Mouse (Mus musculus) urinary bladder, adult 18-20 months (tissue): ENCODE data around the gene Zwilch.
"Not testable (repeated sequence)": the region's sequence is repeated elsewhere in the genome, so short reads cannot be mapped to it uniquely, and the experiment has no call there.

Experiments
- DNase-seq, 2 experiments: peaks; one replicate each; pipeline ENCODE4 v3.0.0; 2022; ENCODE audit warnings: low spot score in 2 of 2, mixed read lengths in 2 of 2

The Zwilch gene

DNA sequence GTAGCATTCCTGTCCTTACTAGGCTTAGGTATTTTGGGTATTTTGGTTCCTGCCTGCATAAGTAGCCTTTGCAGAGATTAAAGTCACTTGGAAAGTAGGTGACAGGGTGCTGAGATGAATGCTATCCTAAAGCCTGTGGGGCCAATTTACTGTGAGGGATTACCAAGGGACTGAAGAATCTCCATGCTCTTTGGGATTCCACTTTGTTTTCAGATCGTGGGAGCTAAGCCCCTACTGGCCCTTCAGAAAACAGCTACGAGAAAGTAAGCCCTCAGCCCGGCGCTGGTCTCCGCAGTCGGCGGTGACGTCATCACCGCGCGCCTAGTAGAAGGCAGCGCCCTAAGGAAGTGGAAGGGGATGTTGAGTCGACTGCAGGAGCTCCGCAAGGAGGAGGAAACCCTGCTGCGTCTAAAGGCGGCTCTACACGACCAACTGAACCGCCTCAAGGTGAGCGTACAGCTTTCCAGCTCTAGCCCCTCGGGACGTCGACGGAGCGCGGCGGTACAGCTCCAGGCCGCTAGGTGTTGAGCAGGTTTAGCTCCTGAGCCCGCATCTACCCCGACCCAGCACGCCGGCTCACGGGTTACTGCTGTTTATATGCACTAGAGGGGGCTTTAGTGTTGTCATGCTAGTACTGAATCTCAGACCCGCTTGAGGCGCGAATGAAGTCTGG lies 6.2 kb upstream of the Zwilch start, which contains the start of gene Snapc5:
Snapc5 (plus strand) TSS at position 301 of the 673 bp plus-strand sequence.
- peak; percentile 75 to 82 for DNase-seq

DNA sequence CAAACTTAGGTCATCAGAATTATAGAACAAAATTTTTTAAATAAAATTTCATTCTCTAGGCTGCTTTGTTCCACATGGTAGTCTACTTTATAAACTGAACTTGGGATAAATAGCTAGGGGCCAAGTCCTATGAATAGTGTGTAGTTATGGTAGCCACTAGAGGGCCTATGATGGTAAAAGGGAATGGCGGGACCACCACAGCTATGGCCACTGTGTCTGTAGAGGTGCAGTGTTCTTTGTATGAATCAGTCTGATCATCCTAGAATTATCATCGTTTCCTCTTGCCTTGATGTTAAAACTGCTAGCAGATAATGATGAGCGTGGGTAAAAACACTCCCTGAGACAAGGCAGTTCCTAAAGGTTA lies 5.7 kb upstream of the Zwilch start:
- no peak for DNase-seq

- DNase-seq, result no peak
These were observed 2.5 kb upstream of the Zwilch start for GRCm38 (mm10) chr9:64175378-64175777.

- DNase-seq, result no peak
These were observed 1.9 kb upstream of the Zwilch start for GRCm38 (mm10) chr9:64174766-64175165.

GRCm38 (mm10) chr9:64174341-64174740 lies 1.4 kb upstream of the Zwilch start:
- no peak for DNase-seq

GRCm38 (mm10) chr9:64173666-64174220 lies 839 bp upstream of the Zwilch start:
- no peak for DNase-seq

DNA sequence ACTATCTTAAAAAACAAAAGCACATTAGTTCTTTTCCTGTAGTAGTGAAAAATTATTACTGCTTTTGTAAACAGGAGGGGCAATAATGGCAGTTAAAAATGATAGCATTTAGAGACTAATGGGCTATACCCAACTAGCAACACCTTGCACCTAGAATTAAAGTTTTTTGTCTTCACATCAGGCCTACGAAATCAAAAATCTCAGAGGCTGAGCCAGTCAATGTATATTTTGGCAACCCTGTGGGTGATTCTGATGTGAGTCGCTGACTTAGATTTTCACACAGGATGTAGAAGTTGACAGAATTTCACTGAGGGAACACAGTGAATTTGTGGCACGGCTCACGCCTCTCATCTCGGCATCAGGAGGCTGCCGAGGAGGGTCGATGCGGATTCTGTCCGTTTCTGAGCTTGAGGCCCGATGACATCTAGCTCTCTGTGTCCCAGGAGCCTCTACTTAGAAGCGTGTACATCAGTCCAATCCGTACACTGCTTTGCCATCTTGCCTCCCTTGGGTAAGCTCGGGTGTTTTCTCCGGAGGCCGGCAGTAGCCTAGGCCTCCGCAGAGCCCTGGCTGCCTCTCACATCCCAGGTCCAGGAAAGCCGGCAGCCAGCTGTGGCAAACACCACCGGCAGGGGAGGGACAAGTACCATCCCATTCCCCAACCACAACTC lies 624 bp downstream of the Zwilch start:
- no peak for DNase-seq

DNA sequence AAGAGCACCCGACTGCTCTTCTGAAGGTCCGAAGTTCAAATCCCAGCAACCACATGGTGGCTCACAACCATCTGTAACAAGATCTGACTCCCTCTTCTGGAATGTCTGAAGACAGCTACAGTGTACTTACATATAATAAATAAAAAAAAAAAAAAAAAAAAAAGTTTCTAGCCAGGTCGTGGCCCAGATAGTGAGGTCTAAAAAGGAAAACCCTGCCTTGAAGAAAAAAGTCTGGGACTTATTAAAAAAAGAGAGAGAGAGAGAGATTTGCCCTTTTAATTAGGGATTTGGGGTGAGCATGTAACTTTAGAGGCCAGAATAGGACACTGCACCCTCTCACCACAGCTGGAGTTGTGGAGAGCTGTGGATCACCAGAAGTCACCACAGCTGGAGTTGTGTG lies 2.9 kb downstream of the Zwilch start:
- not testable (repeated sequence) for DNase-seq

DNA sequence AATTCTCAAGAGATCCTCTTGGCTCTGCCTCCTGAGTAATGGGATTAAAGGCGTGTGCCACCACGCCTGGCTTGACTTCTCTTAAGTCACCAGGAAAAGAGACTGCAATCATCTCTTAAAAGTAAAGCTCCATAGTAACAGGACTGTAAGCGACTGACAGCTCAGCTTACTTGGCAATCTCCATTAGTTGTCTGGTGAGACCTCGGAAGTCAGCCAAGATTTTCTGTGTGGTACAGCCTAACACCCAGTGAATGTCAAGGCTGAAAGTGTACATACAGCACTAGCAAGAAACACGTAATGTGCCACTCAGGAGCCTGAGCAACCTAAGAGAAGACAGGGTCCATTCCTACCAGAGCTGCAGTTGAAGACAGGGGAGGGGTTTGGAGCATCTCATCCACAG lies 12.4 kb downstream of the Zwilch start:
- no peak for DNase-seq

DNA sequence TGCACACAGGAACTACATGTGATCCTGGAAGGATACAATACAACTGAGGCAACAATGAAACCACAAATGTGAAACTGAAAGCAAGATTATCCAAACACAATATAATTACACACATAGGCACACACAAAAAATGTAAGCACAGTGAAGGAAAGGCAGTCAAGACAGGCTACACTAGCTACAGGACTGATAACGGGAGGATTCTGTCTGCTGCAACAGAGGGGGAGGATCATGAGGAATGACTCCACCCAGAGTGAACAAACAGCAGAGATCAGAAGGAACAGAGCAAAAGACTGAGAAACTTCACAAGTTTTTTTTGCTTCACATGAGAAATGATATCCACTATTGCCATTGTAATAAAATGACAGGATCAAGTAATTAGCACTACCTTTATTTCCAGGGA lies 16.3 kb downstream of the Zwilch start:
- no peak for DNase-seq

- DNase-seq, result no peak
These were observed 33.0 kb downstream of the Zwilch start for GRCm38 (mm10) chr9:64139879-64140278.

DNA sequence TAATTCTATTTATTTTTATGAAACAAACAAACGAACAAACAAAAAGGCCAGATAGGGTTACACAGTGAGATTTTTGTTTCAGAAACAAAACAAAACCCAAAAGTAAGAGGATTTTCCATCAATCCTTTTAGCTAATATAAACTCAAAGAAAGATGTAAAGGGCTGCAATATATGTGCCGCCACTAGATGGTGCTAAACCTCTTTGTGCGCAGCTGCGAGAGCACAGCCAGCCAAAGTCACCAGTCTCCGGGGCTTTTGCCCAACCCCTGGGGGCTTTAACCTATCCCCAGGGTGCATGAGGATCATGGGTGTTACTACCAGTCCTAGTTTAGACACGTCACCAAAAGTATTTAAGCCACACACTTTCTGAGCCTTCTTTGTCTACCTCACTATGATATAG lies 34.0 kb downstream of the Zwilch start:
- peak in 1 of 2 experiments; percentile 41 for DNase-seq

DNA sequence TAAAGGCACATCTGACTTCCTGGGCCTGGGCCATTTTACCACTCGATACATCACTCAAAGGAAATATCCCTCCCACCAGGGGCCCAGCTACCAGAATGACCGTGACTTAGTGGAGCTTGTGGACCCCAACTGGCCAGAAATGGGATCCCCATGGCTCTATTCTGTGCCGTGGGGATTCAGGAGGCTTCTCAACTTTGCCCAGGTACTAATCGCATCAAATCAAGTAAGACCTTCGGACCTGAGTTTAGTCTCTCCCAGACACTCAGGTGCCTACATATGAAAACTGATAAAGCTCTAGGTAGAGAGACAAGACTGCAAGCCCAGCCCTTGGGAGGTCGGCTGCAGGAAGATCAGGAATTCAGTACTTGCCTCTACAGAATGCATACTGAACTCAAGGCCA lies 41.3 kb downstream of the Zwilch start:
- no peak for DNase-seq

DNA sequence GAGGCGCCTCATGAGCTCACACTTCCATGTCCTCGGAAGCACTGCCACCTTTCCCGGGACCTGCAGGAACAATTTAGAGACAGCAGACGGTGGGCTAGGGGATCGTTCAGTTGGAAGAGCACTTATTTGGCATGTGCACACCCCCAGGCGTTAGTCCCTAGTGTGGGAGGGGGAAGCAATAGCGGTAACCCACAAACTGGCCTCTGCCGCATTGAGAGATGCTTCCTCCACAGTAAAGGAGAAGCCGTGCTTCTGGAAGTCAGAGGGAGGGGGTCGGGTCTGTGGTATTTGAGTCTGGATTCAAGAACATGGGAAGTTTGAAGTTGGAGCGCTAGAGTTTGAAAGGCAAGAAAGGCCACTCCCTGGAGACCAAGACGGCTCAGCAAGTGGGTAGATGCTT lies 46.8 kb downstream of the Zwilch start:
- DNase-seq, result no peak

- no peak for DNase-seq
These were observed 47.6 kb downstream of the Zwilch start for GRCm38 (mm10) chr9:64125307-64125706.

DNA sequence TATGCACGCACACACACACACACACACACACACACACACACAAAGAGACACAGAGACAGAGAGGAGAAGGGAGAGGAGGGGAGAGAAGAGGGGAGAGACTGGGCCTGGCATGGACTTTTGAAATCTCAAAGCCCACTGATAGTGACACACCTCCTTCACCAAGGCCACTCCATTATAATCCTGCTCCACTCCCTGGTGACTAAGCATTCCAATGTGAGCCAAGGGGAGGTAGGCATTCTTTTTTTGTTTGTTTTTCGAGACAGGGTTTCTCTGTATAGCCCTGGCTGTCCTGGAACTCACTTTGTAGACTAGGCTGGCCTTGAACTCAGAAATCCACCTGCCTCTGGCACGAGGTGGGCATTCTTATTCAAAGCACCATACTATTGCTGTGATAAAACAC lies 48.1 kb downstream of the Zwilch start:
- DNase-seq, result not testable (repeated sequence)

DNA sequence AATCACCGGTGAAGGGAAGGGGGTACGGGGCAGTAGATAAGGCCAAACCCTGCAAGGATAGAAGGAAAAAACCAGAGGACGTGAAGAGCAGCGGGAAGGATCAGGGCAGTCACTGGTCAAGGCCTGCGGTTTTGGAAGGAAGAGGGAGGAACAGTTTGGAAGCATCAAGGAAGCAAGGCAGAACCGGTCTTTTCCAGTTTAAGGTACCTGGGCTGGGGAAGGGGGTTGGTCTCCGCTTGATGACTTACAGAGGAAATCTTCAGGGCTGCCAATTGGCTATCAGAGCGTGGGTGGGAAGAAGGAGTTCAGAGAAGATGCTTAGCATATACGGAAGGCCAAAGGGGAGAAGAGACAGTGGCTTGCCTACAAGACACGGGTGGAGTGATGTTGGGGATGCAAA lies 50.3 kb downstream of the Zwilch start:
- no peak for DNase-seq

DNA sequence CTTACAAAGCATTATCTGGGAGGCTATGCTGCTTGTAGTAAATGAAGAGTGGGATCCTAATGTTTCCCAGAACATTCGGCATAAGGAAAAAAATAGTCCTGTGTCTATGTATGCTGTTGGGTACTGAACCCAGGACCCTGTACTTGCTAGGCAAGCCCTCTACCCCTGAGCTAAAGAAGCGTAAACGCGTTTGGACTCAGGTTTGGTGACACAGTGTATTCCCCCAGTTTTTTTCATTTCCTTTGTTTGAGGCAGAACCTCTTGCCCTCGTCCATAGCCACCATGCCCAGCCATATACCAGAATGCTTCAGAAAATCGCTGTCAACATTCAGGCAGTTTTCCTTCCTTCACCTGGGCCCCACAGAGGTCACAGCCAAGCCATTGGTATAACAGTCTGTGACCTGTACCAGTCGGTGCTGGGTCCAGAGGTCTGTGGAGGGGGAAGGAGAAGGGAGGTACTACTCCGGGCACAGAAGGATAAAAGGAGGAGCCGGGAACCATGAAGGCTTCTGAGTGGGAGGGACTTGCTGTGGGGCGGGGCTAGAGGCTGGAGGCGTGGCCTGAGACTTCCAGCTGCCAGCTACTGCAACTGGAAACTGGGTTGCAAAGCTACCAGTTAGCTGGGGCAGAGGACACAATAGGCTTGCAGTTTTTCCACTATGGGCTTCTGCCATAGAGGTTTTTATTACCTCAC lies 52.2 kb downstream of the Zwilch start:
- no peak for DNase-seq

DNA sequence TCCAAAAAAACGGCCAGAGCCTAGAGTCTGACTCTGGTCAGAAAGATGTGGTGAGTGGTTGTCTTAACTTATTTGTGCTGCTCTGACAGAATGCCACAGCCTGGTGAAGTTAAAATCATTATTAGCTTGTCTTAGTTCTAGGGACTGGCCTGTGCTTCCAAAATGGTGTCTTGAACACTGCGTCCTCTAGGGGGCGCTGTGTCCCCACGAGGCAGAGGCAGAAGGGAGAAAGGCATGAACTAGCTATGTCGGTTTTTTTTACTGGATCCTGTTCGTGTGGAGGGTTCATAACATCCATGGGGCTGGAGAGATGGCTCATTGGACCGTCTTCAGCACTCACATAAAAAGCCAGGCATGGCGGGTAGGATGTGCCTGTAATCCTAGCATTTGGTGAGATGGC lies 53.0 kb downstream of the Zwilch start:
- no peak for DNase-seq

- DNase-seq, result no peak
These were observed 56.0 kb downstream of the Zwilch start, which contains the start of gene Lctl for GRCm38 (mm10) chr9:64116876-64117275. Gene Lctl (plus strand): TSS chr9:64117147.

DNA sequence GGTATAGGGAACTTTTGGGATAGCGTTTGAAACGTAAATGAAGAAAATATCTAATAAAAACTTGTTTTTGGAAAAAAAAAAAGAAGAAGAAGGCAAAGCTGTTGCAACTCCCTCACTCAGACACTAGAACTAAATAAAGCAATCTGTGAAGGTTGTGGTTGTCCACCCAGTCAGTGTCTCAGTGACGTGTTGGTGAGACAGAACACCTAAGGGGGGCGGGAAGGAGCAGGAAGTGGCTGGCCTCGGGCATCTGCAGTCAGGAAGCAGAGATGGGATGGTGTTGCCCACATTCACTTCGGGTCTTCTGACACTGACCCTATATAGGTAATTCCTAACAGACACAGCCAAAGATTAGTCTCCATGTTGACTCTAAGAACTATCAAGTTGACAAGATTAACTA lies 57.1 kb downstream of the Zwilch start:
- DNase-seq, result no peak

DNA sequence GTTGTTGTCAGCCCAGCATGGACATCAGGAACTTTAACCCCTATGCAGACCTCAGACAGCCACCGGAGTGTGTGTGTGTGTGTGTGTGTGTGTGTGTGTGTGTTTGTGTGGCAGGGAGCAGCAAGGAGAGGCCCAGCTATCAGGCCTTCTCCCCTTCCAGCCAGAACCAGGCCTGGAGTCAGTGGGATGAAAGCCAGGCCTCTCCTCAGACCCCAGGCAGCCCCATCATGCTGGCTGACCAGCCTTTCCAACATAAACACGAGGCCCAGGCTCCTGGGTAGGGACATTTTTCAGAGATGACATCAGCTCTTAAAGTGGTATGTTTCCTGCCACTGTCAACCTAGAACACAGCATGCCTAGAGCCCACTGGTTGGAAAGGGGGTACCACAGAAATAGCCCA lies 58.3 kb downstream of the Zwilch start:
- no peak for DNase-seq

DNA sequence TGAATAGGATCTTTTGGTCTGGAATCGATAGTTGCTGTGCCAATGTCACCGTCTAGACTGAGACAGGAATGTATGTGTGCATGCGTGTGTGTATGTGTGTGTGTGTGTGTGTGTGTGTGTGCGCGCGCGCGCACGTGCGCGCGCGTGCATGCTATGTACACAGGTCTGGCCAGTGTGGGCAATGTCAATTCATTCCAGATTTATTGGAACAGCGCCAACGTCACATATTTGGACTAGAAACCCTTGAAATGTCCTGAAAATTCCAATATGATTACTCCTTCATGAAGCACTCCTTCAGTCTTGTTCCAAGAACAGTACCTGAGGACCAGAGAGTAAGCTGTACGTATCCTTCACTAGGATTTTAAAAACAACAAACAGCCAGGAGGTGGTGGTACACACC lies 62.4 kb downstream of the Zwilch start:
- no peak for DNase-seq
